ENCODE assay signal across 12 mouse cellular contexts in genomic region chr14:58150471-58150855, GRCm38 (mm10).
DNase-seq lines count a peak whose midpoint lies in the region; ATAC-seq and TF ChIP-seq lines count a peak whose summit lies in the region.
"Had no signal": no experiment of that assay in that cellular context is flagged by ENCODE, and none has a peak within 500 bp of the region (broad histone marks: within the 10 kb centered on the region; RNA-seq: fewer than 3 reads in every experiment).

No protein-coding gene starts in this region.

- dilution Hi-C loops in CH12.LX (cut with MboI; ENCODE audit: extremely low pct_ligation_motif_present, extremely low pct_unique_long_range_greater_than_20kb, low sequenced_read_pairs): no loop called here

- no peak for TF ChIP-seq RAD21 in CH12.LX (IDR thresholded peaks at IDR 0.05; ENCODE audit: low read depth, low read length)

- no peak overlapping the region for H3K4me2 ChIP-seq in heart, embryonic 13.5 days
- H3K4me2 ChIP-seq in CH12.LX (ENCODE audit: insufficient read depth, low read depth, poor library complexity, severe bottlenecking): peak overlapping the region; percentile 94
- H3K4me2 ChIP-seq in forebrain, embryonic 12.5 days: peak overlapping the region; percentile 43
- peak overlapping the region; percentile 24 for H3K4me2 ChIP-seq in midbrain, embryonic 12.5 days (replicated peaks)

- H3K79me2 ChIP-seq in CH12.LX (replicated peaks; ENCODE audit: control insufficient read depth, extremely low read depth, insufficient read depth, poor library complexity, severe bottlenecking): no peaks in the 10 kb centered on the region

- no peak for TF ChIP-seq POLR2A in CH12.LX (IDR thresholded peaks at IDR 0.05; ENCODE audit: low read depth, low read length)

- TF ChIP-seq EP300 in CH12.LX (IDR thresholded peaks at IDR 0.05; ENCODE audit: low read length): no peak

- H3K4me1 ChIP-seq in heart, embryonic 13.5 days: peaks cover 8% of the 10 kb centered on the region; the same call in 1 of the 2 replicates
- H3K4me1 ChIP-seq in heart, embryonic 10.5 days: peaks cover 17% of the 10 kb centered on the region
- peaks cover 3 to 4% of the 10 kb centered on the region in 2 experiments; a peak in 1 of 4 replicates for H3K4me1 ChIP-seq in CH12.LX (ENCODE audit: control insufficient read depth in 1 of 2, insufficient read depth in 2 of 2)
- peaks cover 13% of the 10 kb centered on the region for H3K4me1 ChIP-seq in forebrain, embryonic 12.5 days
- no peaks in the 10 kb centered on the region for H3K4me1 ChIP-seq in midbrain, embryonic 12.5 days

- no peak for TF ChIP-seq CTCF in CH12.LX (conservative IDR thresholded peaks at IDR 0.05 in 1 of 2, IDR thresholded peaks at IDR 0.05 in 1 of 2; ENCODE audit: low read depth in 2 of 2, low read length in 2 of 2)

- no peaks in the 10 kb centered on the region for H3K36me3 ChIP-seq in heart, embryonic 13.5 days
- no peaks in the 10 kb centered on the region for H3K36me3 ChIP-seq in heart, embryonic 10.5 days
- no peaks in the 10 kb centered on the region for H3K36me3 ChIP-seq in CH12.LX (replicated peaks in 1 of 2; ENCODE audit: control insufficient read depth in 1 of 2, insufficient read depth in 1 of 2, low read length in 1 of 2)
- H3K36me3 ChIP-seq in forebrain, embryonic 12.5 days (replicated peaks): no peaks in the 10 kb centered on the region
- no peaks in the 10 kb centered on the region for H3K36me3 ChIP-seq in midbrain, embryonic 12.5 days

- H3K9ac ChIP-seq in heart, embryonic 13.5 days: no peak overlapping the region
- no peak overlapping the region for H3K9ac ChIP-seq in CH12.LX (ENCODE audit: insufficient read depth, low read depth)
- H3K9ac ChIP-seq in forebrain, embryonic 12.5 days: no peak overlapping the region
- H3K9ac ChIP-seq in midbrain, embryonic 12.5 days (replicated peaks): no peak overlapping the region

- in situ Hi-C loops in CH12.LX (cut with MboI; ENCODE audit: low pct_ligation_motif_present, low pct_unique_long_range_greater_than_20kb, low sequenced_read_pairs): no loop called here

- no peak for DNase-seq in heart, embryonic 10.5 days (ENCODE audit: low spot score)
- no peak for DNase-seq in CH12.LX (ENCODE audit: extremely low read depth)
- DNase-seq in heart, adult 9 months (ENCODE audit: low spot score in 2 of 2): no peak
- no peak for DNase-seq in thymus, postnatal 36 days
- DNase-seq: adrenal gland, postnatal 10 days; thymus, adult 18-20 months had no signal

- no peak overlapping the region for H3K4me3 ChIP-seq in heart, embryonic 13.5 days
- no peak overlapping the region for H3K4me3 ChIP-seq in heart, embryonic 10.5 days
- no peak overlapping the region for H3K4me3 ChIP-seq in CH12.LX (replicated peaks in 1 of 3; ENCODE audit: low read depth in 2 of 3, low read length in 2 of 3, poor library complexity in 1 of 3)
- H3K4me3 ChIP-seq in forebrain, embryonic 12.5 days (replicated peaks): 0 out of 2 replicates have a peak overlapping the region, but pooled peaks have one; percentile 3
- no peak overlapping the region for H3K4me3 ChIP-seq in midbrain, embryonic 12.5 days

- H3K27ac ChIP-seq in heart, embryonic 13.5 days (replicated peaks): peak overlapping the region; percentile 34; the same call in 1 of the 2 replicates
- H3K27ac ChIP-seq in heart, embryonic 10.5 days: no peak overlapping the region
- no peak overlapping the region for H3K27ac ChIP-seq in CH12.LX (ENCODE audit: insufficient read depth, low read depth)
- no peak overlapping the region for H3K27ac ChIP-seq in forebrain, embryonic 12.5 days
- no peak overlapping the region for H3K27ac ChIP-seq in midbrain, embryonic 12.5 days (replicated peaks)
- H3K27ac ChIP-seq: left cerebral cortex, adult 2 months had no signal

- H3K9me3 ChIP-seq in heart, embryonic 13.5 days: no peaks in the 10 kb centered on the region
- H3K9me3 ChIP-seq in heart, embryonic 10.5 days: no peaks in the 10 kb centered on the region
- H3K9me3 ChIP-seq in CH12.LX (replicated peaks; ENCODE audit: low read length): no peaks in the 10 kb centered on the region
- no peaks in the 10 kb centered on the region for H3K9me3 ChIP-seq in forebrain, embryonic 12.5 days
- no peaks in the 10 kb centered on the region for H3K9me3 ChIP-seq in midbrain, embryonic 12.5 days

- H3K27me3 ChIP-seq in heart, embryonic 13.5 days (replicated peaks): no peaks in the 10 kb centered on the region
- no peaks in the 10 kb centered on the region for H3K27me3 ChIP-seq in heart, embryonic 10.5 days (ENCODE audit: insufficient read depth, poor library complexity, severe bottlenecking)
- H3K27me3 ChIP-seq in CH12.LX (replicated peaks): no peaks in the 10 kb centered on the region
- peaks cover 4% of the 10 kb centered on the region; the same call in 1 of the 2 replicates for H3K27me3 ChIP-seq in forebrain, embryonic 12.5 days
- no peaks in the 10 kb centered on the region for H3K27me3 ChIP-seq in midbrain, embryonic 12.5 days

- ATAC-seq in heart, embryonic 13.5 days (ENCODE audit: extremely low read depth, insufficient number of reproducible peaks, low FRiP score, low TSS enrichment): no peak
- ATAC-seq in forebrain, embryonic 12.5 days (ENCODE audit: low FRiP score): no peak
- no peak for ATAC-seq in midbrain, embryonic 12.5 days (ENCODE audit: low FRiP score, low read depth)
- ATAC-seq in megakaryocyte, adult 5-6 weeks (ENCODE audit: poor library complexity, severe bottlenecking): no peak
- ATAC-seq: intestine, embryonic 16.5 days had no signal

- 84% methylated on average over 13 of the region's 13 CpGs for WGBS in heart, embryonic 13.5 days
- 88% methylated on average over 13 of the region's 13 CpGs for WGBS in heart, embryonic 10.5 days
- 41% methylated on average over 13 of the region's 13 CpGs for WGBS in forebrain, embryonic 12.5 days
- 53% methylated on average over 13 of the region's 13 CpGs for WGBS in midbrain, embryonic 12.5 days

TF ChIP-seq in CH12.LX, 34 proteins besides CTCF, POLR2A, EP300 and RAD21:
- TF ChIP-seq HCFC1 (IDR thresholded peaks at IDR 0.05; ENCODE audit: low read depth, low read length) (no peak), SIN3A (IDR thresholded peaks at IDR 0.05; ENCODE audit: low read length) (no peak), CHD2 (IDR thresholded peaks at IDR 0.05; ENCODE audit: low read length) (no peak), IRF4 (IDR thresholded peaks at IDR 0.05; ENCODE audit: low read depth, low read length) (no peak), MAX (IDR thresholded peaks at IDR 0.05; ENCODE audit: low read length) (no peak), MYC (IDR thresholded peaks at IDR 0.05; ENCODE audit: low read depth, low read length) (no peak), ZNF384 (IDR thresholded peaks at IDR 0.05; ENCODE audit: low read depth, low read length) (no peak), RCOR1 (conservative IDR thresholded peaks at IDR 0.05; ENCODE audit: low read depth, low read length) (no peak), GABPA (IDR thresholded peaks at IDR 0.05; ENCODE audit: insufficient replicate concordance, low read depth, low read length) (no peak), ELF1 (IDR thresholded peaks at IDR 0.05; ENCODE audit: low read depth, low read length) (no peak), TCF12 (IDR thresholded peaks at IDR 0.05; ENCODE audit: low read depth, low read length) (no peak), USF2 (conservative IDR thresholded peaks at IDR 0.05; ENCODE audit: low read depth, low read length) (no peak), BHLHE40 (IDR thresholded peaks at IDR 0.05; ENCODE audit: low read depth, low read length) (no peak), MAZ (IDR thresholded peaks at IDR 0.05; ENCODE audit: low read depth, low read length) (no peak), ZC3H11A (IDR thresholded peaks at IDR 0.05; ENCODE audit: low read depth, low read length) (no peak)
